In the genomic region with DNA sequence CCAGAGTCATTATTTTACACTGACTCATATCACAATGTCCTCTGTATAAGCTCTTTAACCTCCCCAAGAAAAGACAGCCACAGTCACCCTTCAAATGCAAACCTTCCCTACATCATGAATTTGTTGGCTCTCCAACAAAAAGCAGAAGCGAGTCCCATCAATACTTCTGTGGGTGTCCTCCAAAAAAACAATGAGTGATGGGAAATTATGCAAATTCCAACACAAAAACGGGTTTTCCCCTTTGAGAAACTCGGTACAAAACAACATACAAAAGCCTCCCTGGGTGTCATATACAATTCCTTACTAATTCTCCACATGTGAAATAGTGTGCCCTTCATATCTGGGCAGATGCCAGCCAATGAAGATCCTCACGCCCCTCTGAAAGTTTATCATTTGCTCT, we compare ENCODE assay signal across 18 mouse cellular contexts.
"Had no signal": no experiment of that assay in that cellular context is flagged by ENCODE, and none has a peak within 500 bp of the region (broad histone marks: within the 10 kb centered on the region; RNA-seq: fewer than 3 reads in every experiment).

No protein-coding gene starts in this region.

- H3K27me3 ChIP-seq: lung, embryonic 15.5 days; megakaryocyte, embryonic 14.5 days; midbrain, embryonic 13.5 days; neural tube, embryonic 12.5 days had no signal

- H3K9ac ChIP-seq: liver, postnatal 0 days; lung, embryonic 15.5 days; midbrain, embryonic 13.5 days; neural tube, embryonic 12.5 days had no signal

- ATAC-seq: liver, postnatal 0 days; lung, postnatal 0 days; midbrain, embryonic 13.5 days; midbrain, embryonic 16.5 days had no signal

- DNase-seq: liver, postnatal 0 days; lung, adult 2 months; lung, postnatal 14 days; lung, postnatal 36 days; right cerebral cortex, postnatal 14 days; spleen, adult 18-20 months; thymus, adult 18-20 months; thymus, postnatal 14 days; thymus, postnatal 36 days had no signal

- H3K27ac ChIP-seq: lung, embryonic 15.5 days; macrophage; midbrain, embryonic 13.5 days; neural tube, embryonic 12.5 days had no signal

- H3K9me3 ChIP-seq: lung, embryonic 15.5 days; megakaryocyte, embryonic 14.5 days; midbrain, embryonic 13.5 days; neural tube, embryonic 12.5 days had no signal

- H3K36me3 ChIP-seq: lung, embryonic 15.5 days; midbrain, embryonic 13.5 days; neural tube, embryonic 12.5 days had no signal

- H3K4me1 ChIP-seq: megakaryocyte, embryonic 14.5 days; midbrain, embryonic 13.5 days; neural tube, embryonic 12.5 days had no signal

- H3K4me3 ChIP-seq: lung, embryonic 15.5 days; megakaryocyte, embryonic 14.5 days; midbrain, embryonic 13.5 days; myocyte; neural tube, embryonic 12.5 days had no signal

- H3K4me2 ChIP-seq: lung, embryonic 15.5 days; midbrain, embryonic 11.5 days; midbrain, embryonic 13.5 days; neural tube, embryonic 12.5 days had no signal
